In genomic region chr3:98471499-98471898, GRCm38 (mm10) we compare ENCODE assay signal across 12 mouse cellular contexts. TPM values are rescaled to one million over a fixed set of nuclear protein-coding genes. Genes with fewer than 3 reads are reported as not detected.
"Had no signal": no experiment of that assay in that cellular context is flagged by ENCODE, and none has a peak within 500 bp of the region (broad histone marks: within the 10 kb centered on the region; RNA-seq: fewer than 3 reads in every experiment).

No protein-coding gene starts in this region.

RNA-seq across cellular contexts. Expression of gene Gm4450, which starts 14.6 kb away (rescaled TPM):
- polyA plus RNA-seq: neural tube, embryonic 13.5 days; neural tube, embryonic 15.5 days; small intestine, adult 2 months; stomach, embryonic 14.5 days; stomach, embryonic 15.5 days; stomach, postnatal 0 days; thymus, adult 2 months; thymus, postnatal 0 days; urinary bladder, adult 2 months had no signal

RNA-seq across cellular contexts. Expression of gene Hsd3b4, which starts 38.8 kb away (rescaled TPM):
- polyA plus RNA-seq: neural tube, embryonic 13.5 days; neural tube, embryonic 14.5 days; neural tube, embryonic 15.5 days; small intestine, adult 2 months; spleen, adult 2 months; stomach, embryonic 14.5 days; stomach, embryonic 15.5 days; stomach, embryonic 16.5 days; stomach, postnatal 0 days; thymus, postnatal 0 days; urinary bladder, adult 2 months had no signal
